Mouse (Mus musculus) erythroid progenitor cell, adult 5-6 weeks (primary cell): ENCODE measurements around the gene P2rx2. TPM values are rescaled to one million over a fixed set of nuclear protein-coding genes. Genes with fewer than 3 reads are reported as not detected.
A peak's percentile ranks its signal among the peaks of the same experiment; 100 is the strongest.

Experiments used
- ATAC-seq: replicated peaks from 2 replicates; pipeline ENCODE4 v1.8.0; 2016; ENCODE audit warnings: moderate number of reproducible peaks, mild to moderate bottlenecking, moderate TSS enrichment, inconsistent platforms; ENCODE audit not compliant: poor library complexity, low FRiP score, severe bottlenecking
- total RNA-seq, 2 experiments: library from RNA; stranded (forward) in 1 of 2; stranded (reverse) in 1 of 2; fragments of 150-400 nt in 1 of 2; fragments of 186-747, 209-891 nt in 1 of 2; gene quantifications; 2 replicates each; pipeline versions ENCODE4 v1.2.3 to v1.2.4; 2015 to 2017; ENCODE audit warnings: low replicate concordance in 2 of 2

P2rx2 gene
- total RNA-seq (2015; ENCODE audit: low replicate concordance) = not detected in 2 replicates
- total RNA-seq (2017; ENCODE audit: low replicate concordance) = not detected in 2 replicates

DNA sequence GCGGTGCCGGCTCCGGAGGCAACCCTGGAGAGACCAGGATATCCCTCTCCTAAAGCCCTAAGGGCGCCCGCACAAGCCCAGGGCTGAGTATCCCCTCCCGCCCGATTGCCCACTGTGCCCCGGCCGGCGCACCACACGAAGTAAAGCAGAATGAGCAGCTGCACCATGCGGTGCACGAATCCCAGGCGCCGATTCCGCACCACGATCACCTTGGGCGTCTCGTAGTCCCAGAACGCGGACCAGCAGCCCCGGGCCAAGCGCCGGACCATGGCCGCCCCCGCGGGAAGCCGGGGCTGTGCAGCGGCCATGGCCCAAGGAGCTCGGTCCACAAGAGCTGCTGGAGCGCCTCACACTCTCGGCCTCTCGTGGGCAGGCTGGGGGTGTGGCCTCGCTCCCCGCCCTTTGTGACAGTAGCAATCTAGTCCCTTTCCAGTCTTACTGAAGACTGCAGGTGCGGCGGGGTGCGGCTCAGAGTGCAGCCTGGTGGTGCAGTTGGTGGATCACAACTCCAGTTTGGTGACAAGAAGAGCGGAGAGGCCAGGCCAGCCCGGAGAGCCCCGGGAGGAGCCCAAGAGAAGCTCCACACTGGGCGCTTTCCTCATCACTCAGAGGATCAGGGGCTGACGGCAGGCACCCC, at the start of gene P2rx2:
Gene P2rx2, minus strand, starts transcription at position 565 of the 637 bp plus-strand sequence.
- ATAC-seq = no peak

DNA sequence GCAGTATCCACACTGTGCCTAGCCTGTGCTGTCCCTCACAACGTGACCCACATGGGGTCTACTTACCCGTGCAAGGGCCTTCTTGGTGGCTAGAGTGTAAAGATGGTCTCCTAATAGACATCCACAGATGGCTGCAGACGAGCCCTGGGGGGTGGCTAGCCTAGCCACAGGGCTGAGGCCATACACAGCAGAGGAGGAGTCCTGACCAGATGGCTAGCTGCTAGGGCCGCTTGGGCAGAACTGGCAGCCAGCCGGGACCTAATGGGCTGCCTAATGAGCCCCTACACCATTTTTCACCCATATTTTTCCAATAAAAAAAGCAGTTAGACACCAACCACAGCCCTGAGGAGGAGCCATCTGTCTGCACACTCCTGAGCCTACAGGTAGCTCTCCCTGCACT, 49.7 kb upstream of the P2rx2 start:
- no peak for ATAC-seq

DNA sequence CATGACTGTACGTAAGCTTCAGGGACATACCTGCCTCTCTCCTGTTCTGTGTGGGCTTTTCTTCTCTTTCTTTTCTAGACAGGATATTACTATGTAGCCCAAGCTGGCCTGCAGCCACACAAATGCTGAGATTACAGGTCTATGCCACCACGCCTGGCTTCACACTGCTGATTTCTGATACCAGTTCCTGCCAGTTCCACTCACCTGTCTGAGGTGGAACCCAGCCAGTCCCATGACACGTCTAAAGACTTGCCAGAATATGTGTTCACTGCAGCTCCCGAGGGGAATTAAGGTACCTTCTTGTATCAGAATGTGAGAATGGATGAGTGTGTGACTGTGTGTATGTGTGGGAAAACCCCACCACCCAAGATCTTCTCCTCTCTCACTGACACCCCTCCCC, 47.6 kb upstream of the P2rx2 start:
- no peak for ATAC-seq

DNA sequence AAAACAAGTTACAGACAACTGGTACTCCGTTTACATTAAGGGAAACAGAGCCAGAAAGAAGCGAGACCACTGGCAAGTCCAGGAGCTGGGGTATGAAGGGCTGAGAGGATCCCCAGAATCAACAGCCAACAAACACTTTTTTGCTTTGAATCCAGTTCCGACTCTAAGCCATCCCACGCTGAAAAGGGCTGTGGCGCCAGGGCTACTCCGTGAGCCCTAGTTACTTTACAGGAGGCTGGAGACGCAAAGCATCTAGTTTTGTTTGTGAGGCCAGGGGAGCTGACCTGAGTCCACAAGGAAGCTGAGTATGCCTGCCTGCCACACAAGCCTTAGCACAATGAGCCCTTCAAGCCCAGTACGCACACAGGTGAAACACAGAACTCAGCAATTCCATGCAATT, 44.3 kb upstream of the P2rx2 start:
- ATAC-seq = no peak

DNA sequence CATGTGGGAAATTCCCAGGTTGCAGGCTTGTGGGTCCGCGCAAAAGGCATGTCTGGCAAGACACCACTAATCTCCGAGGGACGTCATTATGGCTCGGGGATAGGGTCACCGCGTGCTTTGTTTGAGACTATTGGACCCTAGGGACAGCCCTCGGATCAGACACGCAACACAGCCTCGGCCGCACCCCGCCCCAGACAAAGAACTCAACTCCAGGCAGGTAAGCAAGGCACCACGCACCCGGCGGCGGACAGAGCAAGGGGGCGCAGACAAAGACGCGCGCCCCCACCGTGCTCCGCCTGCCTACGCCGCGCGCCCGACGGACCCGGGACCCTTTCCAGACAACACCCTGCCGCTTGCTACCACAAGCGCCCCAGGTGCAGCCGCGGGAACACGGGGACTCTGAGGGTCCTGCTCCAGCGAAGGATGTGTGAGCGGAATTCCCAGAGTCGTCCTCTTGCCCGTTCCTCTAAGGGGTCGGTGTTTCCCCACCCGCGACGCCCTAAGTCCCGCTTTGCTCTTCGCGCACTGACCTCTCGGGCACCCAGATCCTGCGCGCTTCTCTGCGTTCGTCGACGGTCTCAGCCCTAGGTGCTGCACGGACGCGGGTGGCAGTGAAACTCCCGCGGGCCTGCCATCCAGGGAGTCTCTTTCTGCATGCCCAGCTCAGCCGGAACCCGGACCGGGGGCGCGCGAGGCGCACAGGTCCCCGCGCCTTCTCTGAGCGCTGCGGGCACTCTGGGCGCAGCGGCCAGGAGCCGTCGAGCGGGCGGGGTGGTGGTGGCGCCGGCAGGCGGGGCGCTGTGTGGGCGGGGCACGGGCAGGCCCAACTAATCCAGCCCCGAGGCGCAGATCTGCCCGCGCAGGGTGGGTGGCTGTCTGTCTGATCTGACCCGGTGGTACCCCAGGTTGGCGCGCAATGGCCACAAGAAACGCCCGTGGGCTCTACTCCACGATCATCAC, 43.6 kb upstream of the P2rx2 start:
- peak; percentile 45; the same call in 1 of the 2 replicates for ATAC-seq

DNA sequence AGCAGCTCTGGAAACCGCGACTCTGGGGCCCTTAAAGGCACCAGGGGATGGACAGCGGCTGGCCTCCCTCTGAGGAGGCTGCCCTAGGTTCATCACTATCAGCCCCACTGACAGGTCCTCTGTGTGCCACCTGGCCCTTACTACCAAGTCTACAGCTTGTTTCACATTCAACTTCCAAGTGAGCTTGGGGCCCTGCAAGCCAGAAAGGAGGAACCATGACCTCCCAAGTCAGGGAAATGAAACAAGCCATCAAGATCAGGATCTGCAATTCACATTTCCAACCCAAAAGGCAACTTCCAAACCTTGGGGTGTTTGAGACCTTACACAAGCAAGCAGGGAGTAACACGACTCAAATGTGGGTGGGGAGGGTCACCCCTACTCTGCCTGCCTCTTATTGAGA, 42.3 kb upstream of the P2rx2 start:
- no peak for ATAC-seq

DNA sequence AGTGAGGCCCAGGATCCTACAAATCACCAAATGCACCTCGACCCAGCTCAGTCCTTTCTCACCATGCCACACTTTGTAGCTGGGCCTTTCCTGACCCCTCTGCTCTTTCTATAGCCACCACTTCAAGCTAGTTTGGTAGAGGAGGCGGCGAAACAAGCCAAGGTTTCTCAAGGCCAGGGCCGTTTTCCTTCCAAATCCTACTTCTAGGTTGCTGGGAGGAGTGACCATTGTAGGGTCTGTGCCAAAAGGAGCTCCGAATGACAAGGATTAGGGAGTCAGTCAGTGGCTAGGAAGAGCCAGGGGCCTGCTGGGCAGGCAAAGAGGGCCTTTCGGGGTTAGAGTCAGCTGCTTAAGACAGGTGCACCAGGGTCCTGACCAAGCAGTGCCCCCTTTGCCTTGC, 41.5 kb upstream of the P2rx2 start:
- ATAC-seq = no peak

DNA sequence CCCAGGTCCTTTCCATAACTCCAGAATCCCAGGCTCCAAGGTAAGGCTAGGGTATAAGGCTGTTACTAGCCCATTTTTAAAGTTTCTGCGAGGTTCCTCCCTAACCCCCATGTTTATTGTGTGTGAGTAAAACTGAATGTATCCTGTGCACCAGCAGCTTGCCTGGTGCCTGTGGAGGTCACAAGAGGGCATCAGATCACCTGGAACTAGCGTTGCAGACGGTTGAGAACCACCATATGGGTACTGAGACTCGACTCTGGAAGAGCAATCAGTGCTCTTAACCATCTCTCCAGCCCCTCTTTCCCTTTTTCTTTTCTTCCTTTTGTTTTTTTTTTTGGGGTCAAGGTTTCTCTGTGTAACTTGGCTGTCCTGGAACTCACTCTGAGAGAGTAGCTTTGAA, 36.8 kb upstream of the P2rx2 start:
- no peak for ATAC-seq

DNA sequence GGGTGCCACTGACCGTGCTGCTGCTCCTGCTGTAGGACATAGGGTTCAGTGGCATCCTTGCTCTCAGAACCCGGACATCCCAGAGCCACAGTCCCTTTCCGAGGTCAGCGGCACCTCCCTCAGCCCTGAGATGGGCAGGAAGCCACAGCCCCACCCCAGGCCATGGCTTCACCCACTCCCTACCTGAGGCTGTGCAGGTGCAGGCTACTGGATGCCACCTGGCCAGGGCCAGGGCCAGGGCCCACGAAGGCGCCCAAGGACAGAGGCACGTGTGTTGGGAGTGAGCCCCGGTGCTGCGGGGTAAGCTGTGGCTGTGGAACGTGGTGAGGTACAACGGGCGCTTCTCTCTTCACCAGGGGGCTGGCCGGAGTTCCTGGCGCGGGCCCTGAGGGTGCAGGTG, 36.1 kb upstream of the P2rx2 start:
- ATAC-seq = no peak

DNA sequence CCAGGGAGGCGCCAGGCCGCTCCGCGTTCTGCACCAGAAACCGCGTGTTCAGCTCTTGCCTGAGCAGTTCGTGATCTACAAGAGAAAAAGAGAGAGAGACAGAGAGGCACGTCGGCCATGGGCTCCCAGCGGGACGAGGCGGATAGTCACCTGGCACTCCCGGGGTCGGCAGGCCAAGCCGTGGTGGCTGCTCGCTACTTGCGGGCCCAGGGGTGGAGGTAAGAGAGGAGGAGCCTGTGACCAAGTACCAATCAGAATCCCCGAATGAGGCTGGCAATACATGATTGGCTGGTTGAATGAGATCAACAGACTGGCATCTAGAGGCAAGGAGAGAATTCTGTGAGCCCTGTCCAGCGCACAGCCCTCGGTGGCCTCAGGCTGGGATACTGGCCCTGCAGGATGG, 35.2 kb upstream of the P2rx2 start:
- ATAC-seq = no peak

DNA sequence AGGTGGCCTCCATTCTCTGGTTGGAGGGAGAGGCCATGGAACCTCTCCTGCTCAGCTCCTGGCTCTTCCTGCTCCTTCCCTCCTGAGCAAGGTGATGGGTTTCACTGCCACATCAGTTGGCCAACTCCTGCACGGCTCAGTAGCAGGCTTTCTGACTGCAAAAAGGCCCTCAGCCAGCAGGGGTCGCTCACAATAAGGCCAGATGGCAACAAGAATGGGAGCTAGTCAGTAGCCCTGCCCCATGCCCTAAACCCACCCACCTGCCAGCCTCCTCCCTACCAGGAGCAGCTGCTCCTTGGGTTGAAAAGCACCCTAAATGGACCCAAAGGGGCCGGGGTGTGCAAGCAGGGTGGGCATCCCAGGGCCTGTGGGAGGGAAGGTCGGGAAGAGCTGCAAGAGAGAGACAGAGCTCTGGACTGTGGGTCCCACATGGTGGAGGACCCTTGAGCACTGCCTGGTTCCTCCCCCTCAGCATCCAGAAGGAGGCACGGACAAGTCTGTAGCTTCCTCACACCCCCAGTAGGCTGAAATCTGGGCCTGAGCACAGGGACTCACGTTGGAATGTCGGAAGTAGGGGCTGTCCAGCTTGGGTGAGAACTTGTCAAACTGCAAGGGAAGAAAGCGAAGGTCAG, 33.9 kb upstream of the P2rx2 start:
- no peak for ATAC-seq

DNA sequence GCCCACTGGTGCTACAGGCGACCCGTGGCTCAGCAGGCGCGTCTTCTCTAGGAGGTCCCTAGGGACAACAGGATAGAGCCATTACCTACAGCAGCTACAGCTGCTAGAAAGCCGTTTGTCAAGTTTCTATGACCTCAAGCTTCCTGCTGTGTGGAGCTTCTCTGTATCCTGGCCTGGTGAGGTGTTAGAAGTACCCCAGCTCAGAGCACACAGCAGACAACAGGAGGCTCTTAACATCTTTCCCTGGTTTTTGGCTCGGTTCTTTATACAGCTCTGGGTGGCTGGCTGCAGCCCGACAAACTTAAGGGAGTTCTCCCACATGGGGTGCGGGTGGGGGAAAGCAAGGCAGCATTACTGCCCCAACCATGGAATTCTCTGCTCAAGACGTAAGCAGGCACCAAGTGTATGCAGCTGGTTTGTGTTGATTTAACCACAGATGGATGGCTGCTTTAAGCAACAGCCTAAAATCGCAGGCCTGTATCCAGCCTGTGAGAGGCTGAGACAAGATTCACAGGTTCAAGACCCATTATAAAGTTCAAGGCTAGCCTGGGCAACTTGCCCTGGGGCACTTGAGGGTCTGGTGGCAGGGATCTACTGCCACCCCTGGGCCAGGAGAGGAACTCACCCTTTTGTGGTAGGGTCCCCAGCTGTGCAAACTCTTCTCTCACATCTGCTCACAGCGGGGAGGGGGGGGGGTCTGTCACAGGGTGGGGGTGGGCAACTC, 21.0 kb upstream of the P2rx2 start:
- ATAC-seq = no peak

DNA sequence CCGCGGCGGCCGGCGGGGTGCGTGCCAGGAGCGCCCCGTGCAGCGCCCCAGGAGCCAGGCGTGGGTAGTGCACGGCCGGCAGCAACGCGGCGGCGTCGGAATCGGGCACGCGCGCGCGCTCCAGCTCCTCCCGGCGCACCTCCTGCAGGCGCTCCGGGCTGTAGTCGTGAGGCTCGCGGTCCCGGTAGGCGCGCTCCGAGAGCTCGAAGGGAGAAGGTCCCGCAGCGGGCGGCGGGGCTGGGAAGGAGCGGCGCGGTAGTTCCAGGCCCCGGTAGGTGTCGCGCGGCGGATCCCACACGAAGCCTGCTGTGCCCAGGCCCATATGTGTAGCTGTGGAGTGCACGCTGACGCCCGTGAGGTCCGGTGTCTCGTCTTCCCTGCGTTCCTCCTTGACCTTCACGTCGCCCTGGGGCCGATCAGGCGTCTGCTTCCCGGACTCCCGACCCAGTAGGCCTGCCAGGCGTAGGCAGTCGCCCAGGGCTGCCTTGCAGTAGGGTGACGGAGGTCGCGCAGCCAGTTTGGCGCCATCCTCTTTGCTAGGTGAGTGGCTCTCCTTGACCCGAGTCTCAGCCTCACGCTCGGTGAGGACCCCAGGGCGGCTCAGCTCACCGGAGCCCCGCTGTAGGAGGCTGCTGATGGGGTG, 20.3 kb upstream of the P2rx2 start:
- ATAC-seq = 0 out of 2 replicates have a peak, but pooled peaks have one; percentile 21

DNA sequence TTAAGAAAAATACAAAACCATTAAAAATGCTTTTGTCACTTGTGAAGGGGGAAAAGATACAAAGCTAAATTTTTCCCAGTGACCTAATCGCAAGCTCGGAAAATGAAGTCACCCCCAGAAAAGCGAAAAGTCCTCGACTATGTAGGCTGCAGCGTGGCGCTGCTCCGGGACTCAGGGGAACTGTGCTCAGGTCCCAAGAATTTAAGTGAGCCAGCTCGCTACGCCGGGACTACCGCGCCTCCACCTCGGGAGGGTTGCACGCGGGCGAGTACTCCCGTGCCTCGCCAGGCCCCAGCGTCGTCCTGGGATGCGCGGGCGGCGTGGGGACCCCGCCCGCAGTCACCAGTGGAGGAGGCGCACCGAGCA, 19.8 kb upstream of the P2rx2 start:
- ATAC-seq = no peak

DNA sequence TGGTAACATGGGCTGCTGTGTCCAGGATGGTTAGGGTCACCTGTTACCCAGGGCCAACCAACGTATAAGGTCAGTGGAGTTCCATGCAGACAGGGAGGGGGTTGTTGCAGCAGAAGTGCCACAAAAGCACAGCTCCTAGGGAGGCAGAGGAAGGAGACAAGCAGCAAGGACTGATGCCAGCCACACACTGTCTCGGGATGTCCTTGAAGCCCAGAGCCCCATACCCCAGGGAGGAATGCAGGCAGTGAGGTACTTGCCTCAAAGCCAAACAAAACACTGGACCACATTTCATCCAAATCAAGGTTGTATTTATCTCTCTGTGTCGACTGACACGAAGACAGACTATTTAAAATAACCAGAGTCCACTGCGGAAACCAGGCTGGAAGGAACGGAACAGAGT, 18.5 kb upstream of the P2rx2 start:
- ATAC-seq = no peak

DNA sequence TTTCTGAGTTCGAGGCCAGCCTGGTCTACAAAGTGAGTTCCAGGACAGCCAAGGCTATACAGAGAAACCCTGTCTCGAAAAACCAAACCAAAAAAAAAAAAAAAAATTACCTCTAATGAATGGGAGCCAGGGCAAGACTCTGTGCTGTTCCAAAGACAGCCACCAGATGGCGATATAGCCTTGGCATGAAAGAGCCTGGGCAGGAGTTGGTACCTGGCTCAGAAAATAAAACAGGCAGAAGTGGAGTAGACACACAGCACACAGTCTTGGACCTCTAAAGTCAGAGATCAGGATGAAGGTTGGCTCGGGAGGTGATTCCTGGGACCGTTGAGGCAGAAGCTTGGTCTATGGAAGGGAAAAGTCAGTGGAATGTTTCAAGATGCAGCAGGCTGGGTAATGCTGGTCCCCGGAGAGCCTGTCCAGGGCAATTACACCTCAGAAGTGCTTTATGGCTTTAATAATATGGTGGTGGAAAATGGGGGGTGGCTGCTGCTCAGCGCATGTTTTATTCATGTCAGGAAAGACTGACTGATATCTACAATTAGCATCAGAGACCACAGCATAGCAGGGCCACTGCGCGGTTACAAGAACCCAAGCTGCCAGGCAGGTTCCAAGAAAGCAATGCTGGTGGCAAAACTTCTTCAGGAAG, 14.6 kb upstream of the P2rx2 start:
- ATAC-seq = peak; percentile 70; the same call in 1 of the 2 replicates

DNA sequence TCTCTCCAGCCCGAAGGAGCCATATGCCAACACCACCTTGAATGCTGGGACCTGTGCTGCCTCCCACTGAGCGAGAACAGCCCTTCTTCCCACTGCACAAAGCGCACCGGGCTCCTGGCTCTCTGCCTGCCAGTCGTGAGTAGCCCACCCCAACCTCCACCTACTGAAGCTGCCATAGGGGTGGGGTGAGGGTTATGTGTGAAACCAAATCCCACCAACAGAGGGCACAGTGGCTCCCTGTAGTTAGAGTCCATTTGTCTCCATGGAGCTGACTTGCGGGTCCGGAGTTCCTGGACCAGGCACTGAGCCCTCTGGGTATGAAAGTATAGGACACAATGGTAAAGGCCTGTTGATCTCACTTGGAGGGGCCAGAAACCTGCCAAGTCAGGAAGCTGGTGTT, 11.7 kb upstream of the P2rx2 start:
- ATAC-seq = no peak

DNA sequence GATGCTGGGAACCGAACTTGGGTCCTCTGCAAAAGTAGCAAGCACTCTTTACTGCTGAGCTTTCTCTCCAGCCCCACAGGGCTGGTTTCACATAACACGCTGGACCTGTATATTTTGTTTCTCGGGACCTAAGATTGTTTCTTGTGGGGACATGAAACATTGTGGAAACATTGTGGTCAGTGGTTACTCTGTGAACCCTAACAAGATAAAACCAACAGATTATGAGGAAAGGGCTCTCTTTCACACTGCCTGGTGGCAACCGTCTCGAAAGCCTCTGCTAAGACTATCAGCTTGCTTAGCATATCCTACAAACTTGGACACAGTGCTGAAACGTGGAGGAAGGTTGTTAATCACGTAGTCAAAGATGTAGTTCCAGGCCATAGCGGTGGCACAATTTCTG, 4.0 kb upstream of the P2rx2 start:
- ATAC-seq = no peak

DNA sequence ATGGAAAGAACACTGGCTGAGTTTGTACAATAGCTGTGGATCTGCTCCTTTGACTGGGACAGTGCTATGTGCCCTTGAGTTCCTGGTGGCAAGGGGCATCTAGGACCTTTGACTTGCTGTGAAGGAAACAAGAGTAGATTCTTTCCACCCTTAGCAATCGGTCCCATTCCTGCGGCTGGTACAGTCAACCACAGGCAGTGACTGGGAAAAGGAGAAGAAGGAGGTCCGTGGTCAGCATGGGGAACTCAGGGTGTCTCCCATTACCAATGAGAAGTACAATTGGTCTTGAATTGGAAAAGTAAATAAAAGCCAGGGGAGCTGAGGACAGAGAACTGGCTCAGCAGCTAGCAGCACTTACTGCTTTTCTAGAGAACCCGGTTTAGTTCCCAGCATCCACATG, 2.5 kb upstream of the P2rx2 start:
- no peak for ATAC-seq
